Mouse (Mus musculus) adrenal gland, postnatal 4 days (tissue): ENCODE measurements at regions not wholly inside any gene's neighbourhood (a gene's known extent, or its start where the extent isn't known, plus 50 kb on each side); places are given as distances from the start of the nearest gene placed in this dataset.
A peak's percentile ranks its signal among the peaks of the same experiment; 100 is the strongest.
"Not testable (repeated sequence)": the region's sequence is repeated elsewhere in the genome, so short reads cannot be mapped to it uniquely, and the experiment has no call there.

Experiments used
- DNase-seq, 2 experiments: peaks; one replicate each; pipeline ENCODE4 v3.0.0; 2021 to 2022; ENCODE audit warnings: low spot score in 2 of 2, mixed read lengths in 2 of 2

- not testable (repeated sequence) for DNase-seq
These were observed 78.5 kb downstream of the 1700010I14Rik start for GRCm38 (mm10) chr17:9066633-9067032.

GRCm38 (mm10) chr17:9068859-9069602 is 80.9 kb downstream of the 1700010I14Rik start:
- DNase-seq, result no peak

GRCm38 (mm10) chr17:9083629-9084028 is 95.5 kb downstream of the 1700010I14Rik start:
- no peak for DNase-seq

GRCm38 (mm10) chr17:9127866-9128265 is 139.7 kb downstream of the 1700010I14Rik start:
- DNase-seq, result no peak

- no peak for DNase-seq
These were observed 157.6 kb downstream of the 1700010I14Rik start for GRCm38 (mm10) chr17:9145605-9146223.

GRCm38 (mm10) chr17:9150654-9151053 is 162.5 kb downstream of the 1700010I14Rik start:
- DNase-seq, result no peak

GRCm38 (mm10) chr17:9162148-9162547 is 174.0 kb downstream of the 1700010I14Rik start:
- no peak for DNase-seq

- DNase-seq, result no peak
These were observed 174.5 kb downstream of the 1700010I14Rik start for GRCm38 (mm10) chr17:9162676-9163075.

GRCm38 (mm10) chr17:9163285-9163684 is 175.2 kb downstream of the 1700010I14Rik start:
- no peak for DNase-seq

- DNase-seq, result no peak
These were observed 176.4 kb downstream of the 1700010I14Rik start for GRCm38 (mm10) chr17:9164501-9164900.

- no peak for DNase-seq
These were observed 179.0 kb downstream of the 1700010I14Rik start for GRCm38 (mm10) chr17:9167161-9167560.

- DNase-seq, result no peak
These were observed 179.6 kb downstream of the 1700010I14Rik start for GRCm38 (mm10) chr17:9167571-9168201.

- DNase-seq, result peak in 1 of 2 experiments; percentile 14
These were observed 180.3 kb downstream of the 1700010I14Rik start for GRCm38 (mm10) chr17:9168411-9168810.

- DNase-seq, result peak in 1 of 2 experiments; percentile 11
These were observed 181.2 kb downstream of the 1700010I14Rik start for GRCm38 (mm10) chr17:9169371-9169770.

GRCm38 (mm10) chr17:9197160-9197559 is 209.0 kb downstream of the 1700010I14Rik start:
- DNase-seq, result no peak

GRCm38 (mm10) chr17:9200386-9200785 is 212.3 kb downstream of the 1700010I14Rik start:
- DNase-seq, result no peak

- DNase-seq, result no peak
These were observed 214.4 kb downstream of the 1700010I14Rik start for GRCm38 (mm10) chr17:9202496-9202895.

GRCm38 (mm10) chr17:9210626-9211025 is 211.2 kb upstream of the Gm17728 start:
- no peak for DNase-seq

GRCm38 (mm10) chr17:9223097-9223496 is 198.8 kb upstream of the Gm17728 start:
- DNase-seq, result no peak

GRCm38 (mm10) chr17:9227872-9228575 is 193.8 kb upstream of the Gm17728 start:
- DNase-seq, result no peak

GRCm38 (mm10) chr17:9235141-9235571 is 186.7 kb upstream of the Gm17728 start:
- no peak for DNase-seq
